Mouse (Mus musculus) cerebellum, adult (tissue): ENCODE results near the gene Srsf10.

Experiments used
- ATAC-seq: cut with Nextera tagmentation; 2 replicates; pipeline ENCODE4 v1.9.2; 2017; ENCODE audit warnings: mild to moderate bottlenecking, moderate library complexity, mixed read lengths; ENCODE audit not compliant: insufficient number of reproducible peaks, low FRiP score, low TSS enrichment

Gene Srsf10

DNA sequence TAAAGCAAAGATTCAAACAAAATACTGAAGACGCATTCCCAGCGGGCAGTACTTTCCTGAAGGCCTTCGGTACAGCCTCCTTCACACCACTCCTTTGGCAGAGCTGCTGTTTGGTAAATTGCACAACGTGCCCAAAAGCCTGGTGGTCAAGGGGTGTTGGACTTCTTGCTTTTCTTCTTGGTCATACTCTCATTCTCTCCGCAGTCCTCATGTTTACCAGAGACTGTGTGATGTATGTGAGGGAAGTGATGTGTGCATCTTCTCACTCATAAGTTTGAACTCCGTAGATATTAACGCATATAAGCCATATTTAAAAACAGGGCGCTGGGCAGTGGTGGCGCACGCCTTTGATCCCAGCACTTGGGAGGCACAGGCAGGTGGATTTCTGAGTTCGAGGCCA is 917 bp upstream of the Srsf10 start:
- ATAC-seq = no peak

- peak; percentile 12; the same call in 1 of the 2 replicates for ATAC-seq
These were observed 467 bp upstream of the Srsf10 start for GRCm38 (mm10) chr4:135855080-135855479.

GRCm38 (mm10) chr4:135856223-135857091 is 910 bp downstream of the Srsf10 start:
- peak; percentile 45; the same call in 1 of the 2 replicates for ATAC-seq

- ATAC-seq = no peak
These were observed 2.1 kb downstream of the Srsf10 start for GRCm38 (mm10) chr4:135857597-135858186.

- ATAC-seq = no peak
These were observed 13.4 kb downstream of the Srsf10 start for GRCm38 (mm10) chr4:135868996-135869395.

- no peak for ATAC-seq
These were observed 14.9 kb downstream of the Srsf10 start for GRCm38 (mm10) chr4:135870227-135871023.

DNA sequence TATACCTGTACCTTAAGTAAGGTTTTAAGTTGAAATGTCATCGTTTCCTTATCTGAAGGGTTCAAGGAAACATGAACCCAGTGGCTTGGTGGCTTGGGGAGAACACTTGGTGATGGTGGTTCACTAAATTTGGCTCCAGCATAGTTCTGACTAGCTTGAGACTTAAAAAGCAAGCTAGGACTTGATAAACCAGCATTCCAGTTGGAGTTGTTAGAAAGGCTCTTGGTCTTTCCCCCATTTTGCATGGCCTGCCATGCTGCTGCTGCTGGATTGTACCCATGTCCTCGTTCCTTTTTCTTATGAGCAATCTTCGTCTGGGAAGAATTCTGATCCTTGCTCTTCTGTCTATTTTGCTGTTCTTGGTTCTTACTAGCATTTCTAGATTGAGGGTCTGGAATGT is 16.5 kb downstream of the Srsf10 start:
- ATAC-seq = no peak

- no peak for ATAC-seq
These were observed 17.2 kb downstream of the Srsf10 start for GRCm38 (mm10) chr4:135872589-135873391.

DNA sequence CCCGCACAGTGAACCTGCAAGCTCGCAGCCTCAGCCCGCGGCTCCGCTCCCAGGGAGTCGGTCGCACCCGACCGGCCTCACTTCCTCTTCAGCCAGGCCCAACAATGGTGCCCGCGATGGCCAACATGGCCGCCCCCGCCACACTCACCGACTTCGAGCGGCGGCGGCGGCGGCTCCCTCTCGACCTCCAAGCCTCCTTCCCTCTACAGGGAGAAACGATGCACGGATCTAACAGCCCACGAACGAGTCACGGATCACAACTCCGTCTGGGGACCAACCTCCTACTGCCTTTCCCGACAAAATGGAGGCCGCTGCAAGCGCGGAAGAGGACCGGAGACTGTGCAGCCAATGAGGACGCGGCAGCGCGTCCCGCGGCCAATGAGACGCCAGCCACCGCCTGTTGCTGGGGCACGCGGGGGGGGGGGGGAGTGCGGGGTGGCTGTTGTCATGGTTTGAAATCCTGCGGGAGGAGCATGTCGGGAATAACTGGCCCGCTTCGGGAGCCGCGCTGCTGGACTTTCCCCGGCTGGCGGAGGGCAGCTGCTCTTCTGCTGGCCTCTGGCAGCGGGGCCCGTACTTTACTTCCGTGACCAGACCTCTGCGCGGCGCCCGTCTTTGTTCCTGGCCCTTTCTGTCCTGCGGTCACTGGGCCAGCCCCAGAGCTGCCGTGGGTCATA is 18.1 kb downstream of the Srsf10 start, which contains the start of gene Pnrc2:
TSS of gene Pnrc2 (minus strand) at position 325 of the 677 bp plus-strand sequence.
- peak; percentile 86 for ATAC-seq

DNA sequence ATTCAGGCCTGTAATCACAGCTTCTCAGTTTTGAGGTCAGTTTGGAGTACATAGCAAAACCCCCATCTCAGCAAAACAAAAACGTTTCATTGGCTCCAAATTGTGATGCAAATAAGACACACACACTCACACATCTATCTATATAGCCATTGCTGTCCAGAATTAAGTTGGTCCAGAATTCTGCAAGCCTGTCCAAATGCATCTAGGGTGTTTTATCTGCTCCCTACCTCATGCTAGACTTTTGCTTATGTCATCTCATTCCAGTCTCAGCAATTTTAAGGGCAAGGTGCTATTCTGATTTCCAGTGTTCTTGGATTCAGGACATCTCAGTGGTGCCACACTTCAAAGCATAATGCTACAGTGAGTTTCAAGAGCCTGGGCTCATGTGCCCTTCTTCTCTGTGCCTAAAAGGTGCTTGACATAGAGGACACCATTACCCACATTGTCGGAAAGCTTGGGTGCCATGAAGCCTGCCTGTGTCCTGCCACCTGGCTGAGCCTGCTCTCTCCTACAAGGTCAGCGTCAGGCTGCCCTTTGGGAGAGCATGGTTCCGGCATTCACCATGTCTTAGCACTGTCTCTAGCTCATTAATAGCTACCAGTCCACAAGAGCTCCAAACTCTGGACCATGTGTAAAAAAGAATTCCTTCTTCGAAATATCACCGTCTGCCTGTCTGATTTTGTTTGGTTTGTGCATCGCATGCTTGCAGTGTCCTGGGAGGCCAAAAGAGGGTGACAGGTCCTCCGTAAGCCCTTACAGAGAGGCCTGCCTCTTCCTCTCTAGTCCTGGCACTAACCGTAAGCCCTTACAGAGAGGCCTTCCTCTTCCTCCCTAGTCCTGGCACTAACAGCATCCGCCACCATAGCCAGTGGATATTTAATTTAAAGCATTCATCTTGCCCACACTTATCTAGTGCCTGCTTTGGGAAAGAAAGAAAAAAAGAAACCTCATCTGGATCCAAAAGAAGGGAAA is 19.3 kb downstream of the Srsf10 start:
- no peak for ATAC-seq

- no peak for ATAC-seq
These were observed 20.0 kb downstream of the Srsf10 start for GRCm38 (mm10) chr4:135875546-135875945.

GRCm38 (mm10) chr4:135875991-135876582 is 20.5 kb downstream of the Srsf10 start:
- no peak for ATAC-seq

GRCm38 (mm10) chr4:135876583-135877020 is 21.1 kb downstream of the Srsf10 start:
- ATAC-seq = no peak

GRCm38 (mm10) chr4:135877742-135878141 is 22.2 kb downstream of the Srsf10 start:
- no peak for ATAC-seq

- ATAC-seq = no peak
These were observed 23.5 kb downstream of the Srsf10 start for GRCm38 (mm10) chr4:135879021-135879420.

GRCm38 (mm10) chr4:135880018-135880417 is 24.5 kb downstream of the Srsf10 start:
- ATAC-seq = no peak

DNA sequence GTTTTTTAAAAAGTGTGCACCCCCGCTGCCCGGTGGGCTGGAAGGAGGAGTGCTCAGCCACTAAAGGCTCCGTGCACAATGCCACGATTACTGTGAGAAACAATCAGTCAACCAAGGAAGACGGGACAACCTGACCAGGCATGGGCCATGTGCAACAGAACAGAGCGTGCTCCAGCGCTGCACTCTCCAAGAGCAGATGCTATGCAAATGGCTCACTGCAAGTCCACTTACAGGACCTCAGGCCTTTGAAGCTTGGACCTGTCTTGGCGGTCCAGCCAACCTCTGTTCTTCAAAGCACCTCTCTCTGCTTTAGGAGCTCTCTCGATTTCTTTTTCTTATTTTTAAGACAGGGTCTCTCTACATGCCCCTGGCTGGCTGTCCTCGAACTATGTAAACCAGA is 25.0 kb downstream of the Srsf10 start:
- ATAC-seq = no peak

DNA sequence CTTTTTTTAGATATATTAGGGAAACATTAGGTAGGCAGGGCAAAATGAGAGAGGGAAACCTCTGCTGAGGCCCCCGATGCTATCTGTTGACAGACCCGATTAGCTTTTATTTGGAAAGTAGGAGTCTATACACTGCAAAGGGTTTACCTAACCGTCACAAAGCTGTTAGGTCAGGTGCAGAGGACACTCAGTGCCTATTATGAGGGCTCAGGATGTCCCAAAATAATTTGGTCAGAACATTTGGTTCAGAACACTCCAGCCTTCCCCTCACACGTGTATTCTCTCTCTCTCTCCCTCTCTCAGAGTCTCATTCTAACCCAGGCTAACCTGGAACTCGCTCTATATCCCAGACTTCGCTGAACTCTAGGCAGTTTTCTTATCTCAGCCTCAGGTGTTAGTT is 26.5 kb downstream of the Srsf10 start:
- ATAC-seq = no peak
